Mouse (Mus musculus) liver, adult 2 months (tissue): ENCODE results near the gene Mmel1. TPM values are rescaled to one million over a fixed set of nuclear protein-coding genes. Genes with fewer than 3 reads are reported as not detected.

Experiments
- DNase-seq: peaks from one replicate; pipeline ENCODE4 v3.0.0-alpha.2; 2011; ENCODE audit warnings: low read depth, low spot score; ENCODE audit errors: extremely low read depth
- H3K27ac ChIP-seq: fragments of 200-500 bp; replicated peaks from 2 replicates; pipeline ENCODE4 v1.5.1; 2012; ENCODE audit warnings: low read depth, mild to moderate bottlenecking, control low read depth, inconsistent platforms, low read length; ENCODE audit not compliant: insufficient read depth
- H3K27me3 ChIP-seq: fragments of 200-500 bp; 2 replicates; pipeline ENCODE4 v1.6.1; 2012; ENCODE audit warnings: mild to moderate bottlenecking, moderate library complexity, low read length, inconsistent platforms; ENCODE audit not compliant: control insufficient read depth, insufficient read depth
- H3K36me3 ChIP-seq: fragments of 200-500 bp; 2 replicates; pipeline ENCODE4 v1.6.1; 2012; ENCODE audit warnings: low read length, inconsistent platforms; ENCODE audit not compliant: control insufficient read depth, insufficient read depth
- H3K4me1 ChIP-seq: fragments of 200-500 bp; 2 replicates; pipeline ENCODE4 v1.6.1; 2011; ENCODE audit warnings: low read length; ENCODE audit not compliant: control insufficient read depth, insufficient read depth
- H3K4me3 ChIP-seq: fragments of 200-500 bp; 2 replicates; pipeline ENCODE4 v1.5.1; 2011; ENCODE audit warnings: low read depth, mild to moderate bottlenecking, control low read depth, low read length, moderate library complexity; ENCODE audit not compliant: insufficient read depth
- H3K79me2 ChIP-seq: fragments of 200-500 bp; 2 replicates; pipeline ENCODE4 v1.6.1; 2012; ENCODE audit warnings: inconsistent platforms, mild to moderate bottlenecking, low read length, moderate library complexity; ENCODE audit not compliant: control insufficient read depth, insufficient read depth
- H3K9ac ChIP-seq: fragments of 200-500 bp; 2 replicates; pipeline ENCODE4 v1.6.1; 2012; ENCODE audit warnings: low read depth, mild to moderate bottlenecking, control low read depth, inconsistent platforms, low read length
- CTCF ChIP-seq: fragments of 200-500 bp; IDR thresholded peaks from 2 replicates; pipeline ENCODE4 v1.5.1; 2011; ENCODE audit warnings: low read depth, low read length, control low read depth
- POLR2A ChIP-seq: fragments of 200-500 bp; IDR thresholded peaks from 2 replicates; pipeline ENCODE4 v1.6.1; 2011; ENCODE audit warnings: low read length, control low read depth; ENCODE audit not compliant: insufficient read depth; ENCODE audit errors: extremely low read depth
- WGBS: fragments of 180-500 bp; shearing (Covaris S2); methylation state at CpG from one replicate; pipeline ENCODE4 v1.1.7; 2018; 5-methylcytosine and 5-hydroxymethylcytosine counted together
- polyA plus RNA-seq: library from polyadenylated mRNA; depleted of rRNA; stranded (reverse); fragments of >200 nt; gene quantifications from 2 replicates; pipeline ENCODE4 v1.2.3, GENCODE M21; 2012
- total RNA-seq: library from RNA; depleted of rRNA; stranded (reverse); fragments of >200 nt; gene quantifications from 2 replicates; pipeline ENCODE4 v1.2.3, GENCODE M21; 2014

Mmel1 gene
- total and polyA plus RNA-seq, 2 experiments = 0.04 TPM; not detected in 1

- H3K9ac ChIP-seq = no peak overlapping the region
- TF ChIP-seq POLR2A (no peak), CTCF (no peak)
- peaks cover 14% of the 10 kb centered on the region for H3K36me3 ChIP-seq
- H3K4me1 ChIP-seq = peaks cover 3% of the 10 kb centered on the region
- no peak for DNase-seq
- no peaks in the 10 kb centered on the region for H3K27me3 ChIP-seq
- no peak overlapping the region for H3K27ac ChIP-seq
- WGBS = 92% methylated on average over 4 of the region's 4 CpGs
- H3K4me3 ChIP-seq = no peak overlapping the region
- H3K79me2 ChIP-seq = no peaks in the 10 kb centered on the region; the same call in 1 of the 2 replicates
These were observed 52.9 kb downstream of the Mmel1 start for GRCm38 (mm10) chr4:154922291-154922690.

- Histone ChIP-seq H3K27me3 (no peaks in the 10 kb centered on the region), H3K9ac (no peak overlapping the region), H3K4me1 (peaks cover 6% of the 10 kb centered on the region), H3K4me3 (no peak overlapping the region), H3K79me2 (no peaks in the 10 kb centered on the region; the same call in 1 of the 2 replicates), H3K36me3 (peaks cover 9% of the 10 kb centered on the region), H3K27ac (no peak overlapping the region)
- TF ChIP-seq CTCF (no peak), POLR2A (no peak)
- no peak for DNase-seq
- 86% methylated on average over 5 of the region's 5 CpGs for WGBS
These were observed 53.5 kb downstream of the Mmel1 start for GRCm38 (mm10) chr4:154922931-154923330.

GRCm38 (mm10) chr4:154925413-154925812, 56.0 kb downstream of the Mmel1 start:
- Histone ChIP-seq H3K27ac (no peak overlapping the region), H3K4me1 (peaks cover 14% of the 10 kb centered on the region), H3K36me3 (peaks cover 3% of the 10 kb centered on the region)

GRCm38 (mm10) chr4:154926969-154927898, 57.8 kb downstream of the Mmel1 start:
- peak; percentile 31 for DNase-seq
- Histone ChIP-seq H3K27ac (peak overlapping the region; percentile 85), H3K27me3 (no peaks in the 10 kb centered on the region), H3K36me3 (no peaks in the 10 kb centered on the region), H3K9ac (peak overlapping the region; percentile 78), H3K79me2 (no peaks in the 10 kb centered on the region; the same call in 1 of the 2 replicates), H3K4me3 (peak overlapping the region; percentile 72), H3K4me1 (peaks cover 14% of the 10 kb centered on the region)
- 50% methylated on average over 9 of the region's 9 CpGs for WGBS
- TF ChIP-seq POLR2A (no peak), CTCF (no peak)

More at GRCm38 (mm10) chr4:154925413-154925812, 56.0 kb downstream of the Mmel1 start:
- DNase-seq = no peak
- Histone ChIP-seq H3K4me3 (no peak overlapping the region), H3K79me2 (no peaks in the 10 kb centered on the region; the same call in 1 of the 2 replicates), H3K9ac (no peak overlapping the region), H3K27me3 (no peaks in the 10 kb centered on the region)
- 72% methylated on average over 4 of the region's 4 CpGs for WGBS
- TF ChIP-seq POLR2A (no peak), CTCF (peak; percentile 69)

- peak overlapping the region; percentile 85 for H3K27ac ChIP-seq
- H3K36me3 ChIP-seq = no peaks in the 10 kb centered on the region
- H3K4me1 ChIP-seq = peaks cover 14% of the 10 kb centered on the region
- H3K27me3 ChIP-seq = no peaks in the 10 kb centered on the region
- WGBS = 6% methylated on average over 5 of the region's 5 CpGs
- DNase-seq = peak; percentile 86
- H3K9ac ChIP-seq = peak overlapping the region; percentile 78
- H3K79me2 ChIP-seq = no peaks in the 10 kb centered on the region; the same call in 1 of the 2 replicates
- peak overlapping the region; percentile 72 for H3K4me3 ChIP-seq
- TF ChIP-seq POLR2A = no peak
- no peak for TF ChIP-seq CTCF
These were observed 58.5 kb downstream of the Mmel1 start for GRCm38 (mm10) chr4:154927899-154928337.
